Mouse (Mus musculus): Measurements from ENCODE around the gene Lmo4. TPM values are rescaled to one million over a fixed set of nuclear protein-coding genes. Genes with fewer than 3 reads are reported as not detected.

Lmo4 gene
- total RNA-seq, 2 experiments from 2014 or later: 294 to 324 TPM

DNA sequence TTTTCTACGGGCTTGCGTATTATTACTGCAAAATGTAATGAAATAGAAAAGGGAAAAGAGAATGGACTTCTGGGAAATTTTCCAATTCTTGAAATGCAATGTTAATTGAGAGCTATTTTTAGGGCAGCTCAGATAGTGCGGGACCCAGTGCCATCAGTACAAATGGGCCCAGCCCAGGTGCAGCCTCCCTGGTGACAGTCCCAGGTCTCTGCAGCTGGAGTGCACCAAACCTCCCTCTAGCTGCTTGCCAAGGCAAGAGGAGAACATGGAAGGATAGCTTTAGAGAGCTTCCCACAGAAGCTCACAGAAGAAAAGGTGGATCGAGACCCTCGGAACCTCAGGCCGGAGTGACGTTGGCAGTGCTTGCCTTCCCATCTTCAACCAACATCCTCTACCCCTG, 62.1 kb downstream of the Lmo4 start:
- no peak for DNase-seq (ENCODE audit: extremely low spot score in 1 of 2, low spot score in 2 of 2)
- intact Hi-C loops (cut with DNase I): no loop called here
- TF ChIP-seq CTCF (IDR thresholded peaks at IDR 0.05): no peak
- Histone ChIP-seq H3K27ac (no peak overlapping the region), H3K4me3 (no peak overlapping the region)

DNA sequence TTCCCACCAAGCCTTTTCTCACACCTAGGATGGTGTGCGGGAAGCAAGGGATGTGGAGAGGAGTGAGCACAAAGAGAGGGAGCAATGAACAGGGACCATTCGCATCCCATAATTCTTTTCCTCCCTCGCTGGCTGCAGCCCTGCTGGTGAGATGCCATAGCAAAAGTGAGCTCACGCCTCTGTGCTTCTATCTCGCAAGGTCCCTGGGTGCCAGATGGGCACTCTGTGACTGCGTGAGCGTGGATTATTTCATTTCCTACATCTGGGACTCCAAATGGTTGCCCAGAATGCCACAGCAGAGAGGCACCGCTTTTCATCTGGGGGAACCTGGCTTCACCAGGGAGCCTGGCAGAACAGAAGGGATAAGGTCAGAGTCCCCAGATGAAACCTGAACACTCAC, 63.2 kb downstream of the Lmo4 start:
- DNase-seq (ENCODE audit: extremely low spot score in 1 of 2, low spot score in 2 of 2): peak in 1 of 2 experiments; percentile 33
- H3K27ac ChIP-seq: no peak overlapping the region
- intact Hi-C loops (cut with DNase I): no loop called here
- TF ChIP-seq CTCF (IDR thresholded peaks at IDR 0.05): no peak; the same call in 1 of the 2 replicates
- no peak overlapping the region for H3K4me3 ChIP-seq

- DNase-seq (ENCODE audit: extremely low spot score in 1 of 2, low spot score in 2 of 2): no peak
- intact Hi-C loops (cut with DNase I): no loop called here
Observed at GRCm38 (mm10) chr3:144140816-144141215, 64.2 kb downstream of the Lmo4 start.

DNA sequence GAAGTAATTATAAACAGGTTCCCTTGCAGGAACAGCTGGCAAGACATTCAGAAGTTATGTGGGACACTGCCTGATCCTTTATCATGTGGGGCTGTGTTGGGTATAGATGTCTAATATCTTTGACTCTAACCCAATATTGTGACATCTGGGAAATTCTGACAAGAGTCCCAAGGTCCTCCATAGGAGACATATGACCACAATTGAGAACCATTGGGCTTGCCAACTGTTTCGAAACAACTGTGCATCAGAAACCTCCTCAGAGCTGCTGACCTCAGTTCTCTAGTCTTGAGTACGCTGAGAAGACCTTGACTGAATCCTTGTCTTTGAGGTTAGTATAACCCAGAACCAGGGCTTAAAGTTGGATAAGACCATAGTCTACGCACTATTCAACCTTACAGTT, 66.4 kb downstream of the Lmo4 start:
- no peak for DNase-seq (ENCODE audit: extremely low spot score in 1 of 2, low spot score in 2 of 2)
- TF ChIP-seq CTCF (IDR thresholded peaks at IDR 0.05): no peak
- Histone ChIP-seq H3K4me3 (no peak overlapping the region), H3K27ac (no peak overlapping the region)
- intact Hi-C loops (cut with DNase I): no loop called here

More at GRCm38 (mm10) chr3:144140816-144141215, 64.2 kb downstream of the Lmo4 start:
- no peak overlapping the region for H3K4me3 ChIP-seq
- H3K27ac ChIP-seq: no peak overlapping the region
- TF ChIP-seq CTCF (IDR thresholded peaks at IDR 0.05): no peak

Data from left cerebral cortex, adult 2 months (tissue).